Mouse (Mus musculus): Measurements from ENCODE around the gene Wdhd1.
"Not testable (repeated sequence)": the region's sequence is repeated elsewhere in the genome, so short reads cannot be mapped to it uniquely, and the experiment has no call there.

Gene Wdhd1

GRCm38 (mm10) chr14:47276637-47277393, at the start of gene Wdhd1, which contains the start of gene Socs4:
TSS of gene Wdhd1 (minus strand) at chr14:47276857.
TSS of gene Socs4 (plus strand) at chr14:47276931.
- DNase-seq (ENCODE audit: low spot score in 2 of 2) = peak; percentile 96

GRCm38 (mm10) chr14:47325965-47326761, 49.5 kb upstream of the Wdhd1 start:
- no peak for DNase-seq (ENCODE audit: low spot score in 2 of 2)

DNA sequence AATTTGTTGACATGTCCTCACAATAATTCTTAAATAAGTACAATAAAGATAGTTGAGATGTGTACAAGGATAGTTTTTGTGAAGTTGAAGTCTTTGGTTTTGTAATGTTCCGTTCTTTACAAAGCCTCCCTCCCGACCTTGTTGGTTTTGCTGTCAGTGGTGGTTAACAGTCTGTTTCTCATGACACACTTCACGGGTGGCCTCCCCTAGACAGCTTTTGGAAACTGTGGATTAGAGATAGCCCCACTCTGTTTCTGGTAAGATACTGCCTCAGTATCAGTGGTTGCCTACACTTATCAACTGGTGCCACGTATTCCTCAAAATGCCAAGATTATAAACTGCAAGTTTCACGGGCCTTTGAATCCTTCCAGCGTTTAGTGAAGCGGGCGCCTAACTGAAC, 44.9 kb upstream of the Wdhd1 start:
- not testable (repeated sequence) for DNase-seq (ENCODE audit: low spot score in 2 of 2)

- DNase-seq (ENCODE audit: low spot score in 2 of 2) = no peak
Observed at GRCm38 (mm10) chr14:47319362-47319761, 42.7 kb upstream of the Wdhd1 start.

DNA sequence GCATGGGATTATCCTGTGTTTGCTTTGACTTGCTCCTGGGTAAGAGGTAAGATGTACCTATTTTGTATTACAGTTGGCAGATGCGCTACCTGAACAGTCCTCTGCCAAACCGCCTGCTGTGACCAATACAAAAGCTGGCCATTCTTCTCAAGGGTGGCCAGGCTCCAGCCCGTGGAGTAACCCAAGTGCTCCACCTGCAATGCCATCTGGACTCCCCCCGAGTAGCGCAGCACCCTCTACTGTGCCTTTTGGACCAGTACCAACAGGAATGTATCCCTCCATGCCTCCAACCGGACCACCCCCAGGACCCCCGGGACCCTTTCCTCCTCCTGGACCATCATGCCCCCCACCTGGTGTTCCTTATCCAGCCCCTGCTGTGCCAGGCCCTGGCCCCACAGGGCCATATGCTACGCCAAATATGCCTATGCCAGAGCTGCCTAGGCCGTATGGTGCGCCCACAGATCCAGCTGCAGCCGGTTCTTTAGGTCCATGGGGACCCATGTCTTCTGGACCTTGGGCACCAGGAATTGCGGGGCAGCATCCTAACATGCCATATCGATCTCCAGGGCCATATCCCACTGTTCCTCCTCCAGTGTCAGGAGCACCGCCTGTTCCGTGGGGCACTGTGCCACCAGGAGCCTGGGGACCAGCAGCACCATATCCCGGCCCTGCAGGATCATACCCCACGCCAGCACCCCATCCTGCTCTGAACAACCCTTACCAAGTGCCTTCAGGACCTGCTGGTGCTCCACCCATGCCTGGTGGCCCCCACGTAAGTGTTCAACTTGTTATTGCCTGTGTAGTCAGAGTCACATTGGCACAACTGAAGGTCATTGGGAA, 33.9 kb upstream of the Wdhd1 start:
- DNase-seq (ENCODE audit: low spot score in 2 of 2) = no peak

DNA sequence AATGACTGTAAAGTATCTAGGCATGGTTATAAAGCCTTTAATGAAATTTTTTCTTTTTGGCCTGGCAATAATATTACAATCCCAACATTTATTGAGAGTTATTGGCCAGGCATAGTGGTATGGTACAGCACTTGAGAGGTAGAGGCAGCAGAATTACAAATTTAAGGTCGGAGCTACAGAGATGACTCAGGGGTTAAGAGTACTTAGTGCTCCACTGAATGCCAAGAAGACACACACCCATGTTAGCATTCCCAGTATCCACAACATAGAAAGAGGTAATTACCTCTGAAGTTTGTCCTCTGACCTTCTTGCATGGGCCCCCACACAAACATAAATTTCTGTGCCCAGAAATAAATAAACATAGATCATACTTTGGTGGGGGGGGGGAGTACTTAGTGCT, 32.4 kb upstream of the Wdhd1 start:
- DNase-seq (ENCODE audit: low spot score in 2 of 2) = no peak

- no peak for DNase-seq (ENCODE audit: low spot score in 2 of 2)
Observed at GRCm38 (mm10) chr14:47307669-47308068, 31.0 kb upstream of the Wdhd1 start.

- no peak for DNase-seq (ENCODE audit: low spot score in 2 of 2)
Observed at GRCm38 (mm10) chr14:47305933-47306332, 29.3 kb upstream of the Wdhd1 start.

DNA sequence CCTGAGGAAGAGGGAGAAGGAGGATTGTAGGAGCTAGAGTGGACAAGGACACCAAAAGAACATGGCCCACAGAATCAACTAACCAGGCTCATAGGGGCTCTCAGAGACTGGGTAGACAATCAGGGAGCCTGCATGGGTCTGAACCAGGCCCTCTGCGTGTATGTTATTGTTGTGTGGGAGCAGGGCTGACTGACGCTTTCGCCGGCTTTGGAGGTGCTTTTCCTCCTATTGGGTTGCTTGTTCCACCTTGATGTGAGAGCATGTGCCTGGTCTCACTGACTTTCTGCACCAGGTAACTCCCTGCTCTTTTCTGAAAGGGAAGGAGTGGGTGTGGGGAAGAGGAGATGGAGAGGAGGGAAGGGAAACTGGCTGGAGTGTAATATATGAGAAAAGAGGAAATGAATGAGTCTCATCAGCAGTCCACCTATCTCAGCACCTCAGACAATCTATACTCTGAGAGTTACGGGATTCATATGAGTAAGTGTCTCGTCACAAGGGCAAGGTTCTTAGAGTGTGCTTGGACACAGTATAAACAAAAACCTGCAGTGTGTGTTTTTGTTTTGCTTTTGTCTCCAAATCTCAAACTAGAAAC, 28.3 kb upstream of the Wdhd1 start:
- no peak for DNase-seq (ENCODE audit: low spot score in 2 of 2)

DNA sequence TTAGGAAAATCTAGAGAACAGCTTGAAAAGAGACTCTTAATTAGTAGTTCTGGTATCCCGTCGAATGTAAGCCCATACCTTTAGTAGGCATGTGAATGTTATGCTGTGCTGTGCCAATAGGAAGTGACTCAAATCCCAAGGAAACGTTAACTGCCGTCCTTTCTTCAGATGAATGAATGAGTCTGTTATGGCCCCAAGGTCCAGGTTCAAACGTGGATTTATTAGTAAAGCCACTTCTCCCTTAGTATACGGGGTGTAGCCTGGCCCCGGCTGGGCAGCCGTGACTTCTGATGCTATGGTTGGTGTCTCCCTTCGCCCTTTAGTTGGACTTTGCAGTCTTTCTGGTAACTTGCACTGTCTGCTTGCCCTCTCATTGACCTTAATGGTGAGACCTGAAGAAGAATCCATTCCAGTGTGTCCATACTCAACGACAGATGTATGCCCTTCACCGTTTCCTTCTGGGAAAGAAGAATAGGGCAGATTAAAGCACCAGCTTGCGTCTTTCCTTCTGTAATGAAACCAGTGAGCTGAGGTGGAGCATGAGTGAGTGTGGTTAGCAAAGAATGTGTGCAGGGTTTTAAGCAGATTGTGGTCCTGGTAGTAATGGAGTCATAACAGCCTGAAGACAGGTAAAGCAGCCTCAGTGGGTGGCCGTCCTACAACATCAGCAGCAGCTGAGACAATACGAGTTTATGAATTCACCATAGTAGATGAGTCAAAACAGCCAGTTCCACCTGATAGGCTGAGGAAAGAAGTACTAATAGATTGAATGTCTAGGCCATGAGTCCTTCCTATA, 26.4 kb upstream of the Wdhd1 start:
- DNase-seq (ENCODE audit: low spot score in 2 of 2) = no peak

- peak; percentile 43 to 46 for DNase-seq (ENCODE audit: low spot score in 2 of 2)
Observed at GRCm38 (mm10) chr14:47298819-47299261, 22.2 kb upstream of the Wdhd1 start.

- DNase-seq (ENCODE audit: low spot score in 2 of 2) = no peak
Observed at GRCm38 (mm10) chr14:47298408-47298792, 21.7 kb upstream of the Wdhd1 start.

- peak; percentile 94 to 97 for DNase-seq (ENCODE audit: low spot score in 2 of 2)
Observed at GRCm38 (mm10) chr14:47297785-47298407, 21.2 kb upstream of the Wdhd1 start, which contains the start of gene Mapk1ip1l. TSS of gene Mapk1ip1l (plus strand) at chr14:47298266.

DNA sequence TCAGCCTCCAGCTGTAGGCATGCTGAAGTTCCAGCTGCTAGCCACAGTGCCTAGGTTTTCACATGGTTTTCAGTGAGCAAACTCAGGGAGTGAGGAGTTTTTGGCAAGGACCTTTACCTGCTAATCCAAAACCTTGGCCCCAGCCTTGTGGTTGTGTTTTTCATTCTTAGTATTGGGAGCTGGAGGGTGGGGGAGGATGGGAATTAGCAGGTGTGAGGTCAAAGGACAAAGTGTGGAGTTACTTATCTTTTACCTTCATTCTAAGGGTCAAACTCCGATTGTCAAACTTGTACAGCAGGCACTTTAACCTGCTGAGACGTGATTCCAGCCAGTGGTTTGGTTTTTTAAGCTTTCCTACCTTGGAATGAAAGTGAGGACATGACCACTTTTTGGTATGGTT, 19.6 kb upstream of the Wdhd1 start:
- DNase-seq (ENCODE audit: low spot score in 2 of 2) = no peak

DNA sequence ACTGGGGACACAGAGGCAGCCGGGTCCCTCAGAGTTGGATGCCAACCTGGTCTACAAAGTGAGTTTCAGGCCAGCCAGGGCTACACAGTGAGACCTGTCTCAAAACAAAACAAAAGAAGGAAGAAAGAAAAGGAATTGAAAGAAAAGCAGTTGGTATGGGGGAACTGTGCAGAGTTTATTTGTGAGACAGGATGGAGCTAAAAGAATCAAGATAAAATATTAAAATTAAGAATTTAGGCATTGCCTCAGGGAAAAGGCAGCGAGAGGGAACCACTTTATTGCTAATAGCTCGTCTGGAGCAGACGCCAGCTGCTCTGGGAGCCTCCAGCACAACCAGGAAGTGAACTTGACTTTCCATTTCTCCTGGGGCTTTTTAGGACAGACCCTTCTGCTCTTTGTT, 17.5 kb upstream of the Wdhd1 start:
- no peak for DNase-seq (ENCODE audit: low spot score in 2 of 2)

GRCm38 (mm10) chr14:47291772-47292171, 15.1 kb upstream of the Wdhd1 start:
- DNase-seq (ENCODE audit: low spot score in 2 of 2) = no peak

DNA sequence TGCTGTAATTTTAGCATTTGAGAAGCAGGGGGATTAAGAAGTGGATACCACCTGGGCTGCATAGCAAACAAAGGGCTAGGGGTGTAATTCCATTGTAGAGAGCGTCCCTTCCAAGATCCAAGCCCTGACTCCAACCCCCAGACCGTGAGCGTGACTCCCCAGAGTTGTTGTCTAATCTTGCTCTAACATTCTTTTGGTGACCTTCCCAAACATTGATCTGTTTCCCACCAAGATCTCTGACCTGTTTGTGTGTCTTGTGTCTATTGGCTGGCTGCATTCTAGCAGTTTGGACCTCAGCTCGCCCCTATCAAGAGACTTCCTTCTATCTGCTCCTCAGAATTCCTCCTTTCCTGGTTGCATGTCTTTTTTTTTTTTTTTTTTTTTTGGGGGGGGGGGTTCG, 10.4 kb upstream of the Wdhd1 start:
- DNase-seq (ENCODE audit: low spot score in 2 of 2) = no peak

DNA sequence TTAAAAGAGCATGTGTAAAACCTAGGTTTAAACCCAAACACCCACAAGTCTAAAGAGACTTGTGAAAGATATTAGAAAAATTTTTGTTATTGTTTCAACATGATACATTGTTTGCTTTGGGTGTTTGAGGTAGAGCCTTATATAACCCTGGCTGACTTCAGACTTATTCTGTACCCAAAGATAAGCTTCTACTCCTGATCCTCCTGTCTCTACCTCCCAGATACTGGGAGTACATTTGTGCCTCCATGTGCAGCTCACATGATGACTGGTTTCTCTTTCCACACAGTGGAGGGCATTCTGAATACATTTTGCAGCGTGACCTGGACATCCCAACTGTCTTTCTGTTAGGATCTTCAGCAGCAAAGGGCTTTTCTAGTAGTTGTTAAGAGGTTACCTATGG, 9.6 kb upstream of the Wdhd1 start:
- no peak for DNase-seq (ENCODE audit: low spot score in 2 of 2)

DNA sequence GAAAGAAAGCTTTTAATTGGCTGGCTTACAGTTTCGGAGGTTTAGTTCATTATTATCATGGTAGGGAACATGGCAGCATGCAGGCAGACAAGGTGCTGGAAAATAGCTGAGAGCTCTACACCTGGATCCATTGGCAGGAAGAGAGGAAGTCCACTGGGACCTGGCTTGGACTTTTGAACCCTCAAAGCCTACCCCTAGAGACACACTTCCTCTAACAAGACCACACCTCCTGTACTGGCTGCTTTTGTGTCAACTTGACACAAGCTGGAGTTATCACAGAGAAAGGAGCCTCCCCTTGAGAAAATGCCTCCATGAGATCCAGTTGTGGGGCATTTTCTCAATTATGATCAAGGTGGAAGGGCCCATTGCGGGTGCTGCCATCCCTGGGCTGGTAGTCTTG, 8.6 kb upstream of the Wdhd1 start:
- DNase-seq (ENCODE audit: low spot score in 2 of 2) = no peak

DNA sequence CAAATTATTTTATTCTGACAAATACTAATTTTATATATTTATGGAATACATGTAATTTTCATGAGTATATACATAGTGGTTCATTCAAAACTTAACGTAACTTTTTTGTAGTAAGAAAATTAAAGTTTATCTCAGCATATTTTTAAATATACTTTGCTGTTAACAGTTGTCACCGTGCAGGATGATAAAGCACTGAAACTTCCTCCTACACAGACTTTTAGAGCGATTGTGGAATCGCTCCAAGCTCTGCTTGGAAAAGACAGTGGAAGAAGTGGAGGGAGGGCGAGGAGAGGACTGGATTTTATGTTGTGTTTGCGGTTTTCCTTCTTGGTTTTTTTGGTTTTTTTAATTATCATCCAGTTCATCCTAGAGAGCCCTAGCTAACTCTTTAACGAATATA, 6.9 kb upstream of the Wdhd1 start:
- no peak for DNase-seq (ENCODE audit: low spot score in 2 of 2)
